Mouse (Mus musculus) left cerebral cortex, postnatal 36 days (tissue): ENCODE results near the gene Aagab. TPM values are rescaled to one million over a fixed set of nuclear protein-coding genes. Genes with fewer than 3 reads are reported as not detected.
A peak's percentile ranks its signal among the peaks of the same experiment; 100 is the strongest.

ENCODE experiments used
- DNase-seq, 2 experiments: peaks; one replicate each; pipeline ENCODE4 v3.0.0; 2021 to 2022; ENCODE audit warnings: low spot score in 2 of 2, mixed read lengths in 1 of 2
- intact Hi-C: fragments of 180-260 bp; cut with DNase I; formaldehyde crosslinking; loops from one replicate; pipeline ENCODE4 v1.15.1; 2025
- total RNA-seq, 2 experiments: library from RNA; stranded (reverse); gene quantifications; 2 replicates each; pipeline ENCODE4 v1.2.3; 2021

Gene Aagab
- total RNA-seq, result 10 to 100 TPM; 44.8 to 51.7 TPM

GRCm38 (mm10) chr9:63602043-63602939, at the start of gene Aagab, which contains the start of gene Iqch:
Gene Aagab (plus strand): TSS chr9:63602660.
Gene Iqch (minus strand): TSS chr9:63602493.
- intact Hi-C loops, result loop anchor here (5.0 kb wide), 1 partner anchor 465 kb away; no protein-coding TSS in a partner anchor
- DNase-seq, result peak; percentile 97 to 98

- intact Hi-C loops, result no loop called here
- no peak for DNase-seq
Measured at GRCm38 (mm10) chr9:63553628-63554027, 48.8 kb upstream of the Aagab start.

- intact Hi-C loops, result no loop called here
- no peak for DNase-seq
Measured at GRCm38 (mm10) chr9:63555460-63555990, 46.9 kb upstream of the Aagab start.

- no peak for DNase-seq
- intact Hi-C loops, result no loop called here
Measured at GRCm38 (mm10) chr9:63556316-63556715, 46.1 kb upstream of the Aagab start.

- intact Hi-C loops, result no loop called here
- DNase-seq, result no peak
Measured at GRCm38 (mm10) chr9:63556933-63557332, 45.5 kb upstream of the Aagab start.

GRCm38 (mm10) chr9:63561931-63562330, 40.5 kb upstream of the Aagab start:
- no peak for DNase-seq
- intact Hi-C loops, result no loop called here

- intact Hi-C loops, result no loop called here
- no peak for DNase-seq
Measured at GRCm38 (mm10) chr9:63563436-63563835, 39.0 kb upstream of the Aagab start.

GRCm38 (mm10) chr9:63568314-63568713, 34.1 kb upstream of the Aagab start:
- no peak for DNase-seq
- intact Hi-C loops, result no loop called here

GRCm38 (mm10) chr9:63568808-63569207, 33.7 kb upstream of the Aagab start:
- intact Hi-C loops, result no loop called here
- no peak for DNase-seq

GRCm38 (mm10) chr9:63571895-63572294, 30.6 kb upstream of the Aagab start:
- intact Hi-C loops, result loop anchor here (10.0 kb wide), 1 partner anchor 273 kb away; no protein-coding TSS in a partner anchor
- DNase-seq, result no peak

- DNase-seq, result no peak
- intact Hi-C loops, result loop anchor here (10.0 kb wide), 1 partner anchor 272 kb away; no protein-coding TSS in a partner anchor
Measured at GRCm38 (mm10) chr9:63572874-63573273, 29.6 kb upstream of the Aagab start.

- intact Hi-C loops, result loop anchor here (10.0 kb wide), 1 partner anchor 267 kb away; no protein-coding TSS in a partner anchor
- DNase-seq, result no peak
Measured at GRCm38 (mm10) chr9:63577469-63577868, 25.0 kb upstream of the Aagab start.

- no peak for DNase-seq
- intact Hi-C loops, result loop anchor here (10.0 kb wide), 1 partner anchor 265 kb away; no protein-coding TSS in a partner anchor
Measured at GRCm38 (mm10) chr9:63579644-63580043, 22.8 kb upstream of the Aagab start.

- no peak for DNase-seq
- intact Hi-C loops, result no loop called here
Measured at GRCm38 (mm10) chr9:63580046-63580445, 22.4 kb upstream of the Aagab start.

- DNase-seq, result peak; percentile 22 to 24
- intact Hi-C loops, result no loop called here
Measured at GRCm38 (mm10) chr9:63581778-63582177, 20.7 kb upstream of the Aagab start.

- intact Hi-C loops, result no loop called here
Measured at GRCm38 (mm10) chr9:63585251-63585650, 17.2 kb upstream of the Aagab start.

GRCm38 (mm10) chr9:63589209-63589608, 13.3 kb upstream of the Aagab start:
- intact Hi-C loops, result no loop called here
- DNase-seq, result no peak

More at GRCm38 (mm10) chr9:63585251-63585650, 17.2 kb upstream of the Aagab start:
- DNase-seq, result no peak

GRCm38 (mm10) chr9:63590592-63590991, 11.9 kb upstream of the Aagab start:
- intact Hi-C loops, result no loop called here
- no peak for DNase-seq

GRCm38 (mm10) chr9:63591661-63592256, 10.7 kb upstream of the Aagab start:
- no peak for DNase-seq
- intact Hi-C loops, result no loop called here

GRCm38 (mm10) chr9:63595032-63595431, 7.4 kb upstream of the Aagab start:
- intact Hi-C loops, result no loop called here
- no peak for DNase-seq
